Comparison of ENCODE assay signal across 10 mouse cellular contexts in the genomic region with DNA sequence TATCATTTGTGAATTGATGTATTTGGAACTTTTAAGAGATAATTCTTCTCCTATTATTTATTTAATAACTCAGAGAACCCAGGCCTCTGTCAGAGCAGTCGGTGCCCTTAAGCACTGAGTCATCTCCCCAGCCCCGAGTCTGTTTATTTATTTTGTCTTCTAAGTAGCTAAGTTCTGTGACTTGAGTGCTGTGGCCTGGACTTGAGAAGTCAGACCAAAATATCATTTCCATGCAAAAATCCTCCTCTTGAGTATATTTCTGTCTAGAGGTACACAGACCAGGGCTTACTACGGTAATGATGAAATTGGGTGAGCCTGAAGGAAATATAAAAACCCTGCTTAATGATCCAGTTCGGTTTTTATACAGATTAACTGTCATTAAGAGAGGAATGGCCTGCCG. TPM values are rescaled to one million over a fixed set of nuclear protein-coding genes. Genes with fewer than 3 reads are reported as not detected.
"Had no signal": no experiment of that assay in that cellular context is flagged by ENCODE, and none has a peak within 500 bp of the region (broad histone marks: within the 10 kb centered on the region; RNA-seq: fewer than 3 reads in every experiment).

No protein-coding gene starts in this region.

- H3K27ac ChIP-seq: limb, embryonic 15.5 days; liver, embryonic 12.5 days; midbrain, embryonic 12.5 days had no signal

- H3K36me3 ChIP-seq: limb, embryonic 15.5 days; liver, embryonic 12.5 days; lung, embryonic 15.5 days; midbrain, embryonic 12.5 days had no signal

- H3K9me3 ChIP-seq: limb, embryonic 15.5 days; liver, embryonic 12.5 days; lung, embryonic 15.5 days; midbrain, embryonic 12.5 days had no signal

- H3K9ac ChIP-seq: limb, embryonic 15.5 days; liver, embryonic 12.5 days; lung, embryonic 15.5 days; midbrain, embryonic 12.5 days had no signal

- H3K4me3 ChIP-seq: limb, embryonic 15.5 days; liver, embryonic 12.5 days; lung, embryonic 15.5 days; midbrain, embryonic 12.5 days had no signal

- H3K4me2 ChIP-seq: limb, embryonic 15.5 days; liver, embryonic 12.5 days; lung, embryonic 15.5 days; midbrain, embryonic 12.5 days had no signal

- H3K4me1 ChIP-seq: liver, embryonic 12.5 days had no signal

- H3K27me3 ChIP-seq: limb, embryonic 15.5 days; liver, embryonic 12.5 days; lung, embryonic 15.5 days; midbrain, embryonic 12.5 days had no signal

- ATAC-seq: liver, embryonic 12.5 days had no signal

- DNase-seq: kidney, adult 18-20 months; kidney, postnatal 10 days; kidney, postnatal 4 days; right cerebral cortex, postnatal 14 days; thymus, postnatal 36 days had no signal

RNA-seq across cellular contexts. Expression of gene Dock4, which starts 52.1 kb away (rescaled TPM):
- total RNA-seq: megakaryocyte-erythroid progenitor cell, adult 5-6 weeks had no signal
